9 mouse cellular contexts compared by ENCODE assay signal in the genomic region with DNA sequence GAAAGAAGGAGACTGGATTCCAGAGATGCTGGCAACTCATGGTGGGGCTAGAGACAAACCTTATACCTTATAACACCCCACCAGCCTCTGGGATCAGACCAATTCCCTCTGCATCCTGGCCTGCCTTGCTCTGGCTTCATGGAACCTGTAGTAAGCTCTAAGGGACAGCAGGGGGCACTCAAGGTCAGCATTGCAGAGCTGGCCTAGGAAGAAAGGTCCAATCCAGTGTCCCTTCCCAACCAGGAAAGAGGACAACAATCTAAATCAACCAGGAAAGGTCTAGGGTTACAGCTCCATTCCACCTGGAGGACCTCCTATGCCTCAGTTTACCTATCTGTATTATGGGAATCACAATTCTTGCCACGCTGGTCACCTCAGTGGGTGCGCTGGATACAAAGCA. TPM values are rescaled to one million over a fixed set of nuclear protein-coding genes. Genes with fewer than 3 reads are reported as not detected.
DNase-seq lines count a peak whose midpoint lies in the region; ATAC-seq and TF ChIP-seq lines count a peak whose summit lies in the region.
"Had no signal": no experiment of that assay in that cellular context is flagged by ENCODE, and none has a peak within 500 bp of the region (broad histone marks: within the 10 kb centered on the region; RNA-seq: fewer than 3 reads in every experiment).

No protein-coding gene starts in this region.

- intact Hi-C loops in left cerebral cortex, postnatal 4 days (cut with DNase I): no loop called here

- no peak for ATAC-seq in embryonic facial prominence, embryonic 14.5 days (ENCODE audit: low read depth)
- peak; percentile 67 for ATAC-seq in intestine, embryonic 15.5 days
- peak; percentile 75 for ATAC-seq in monocyte, adult 5-6 weeks (replicated peaks; ENCODE audit: insufficient number of reproducible peaks, low FRiP score, low TSS enrichment, poor library complexity, severe bottlenecking)

- H3K9ac ChIP-seq in embryonic facial prominence, embryonic 14.5 days (ENCODE audit: low read depth, low read length): no peak overlapping the region
- H3K9ac ChIP-seq in intestine, embryonic 15.5 days: no peak overlapping the region

- H3K36me3 ChIP-seq in embryonic facial prominence, embryonic 14.5 days (ENCODE audit: control insufficient read depth, insufficient read depth, low read length): no peaks in the 10 kb centered on the region
- H3K36me3 ChIP-seq in intestine, embryonic 15.5 days: no peaks in the 10 kb centered on the region

- no peak overlapping the region for H3K27ac ChIP-seq in bone marrow, adult 2 months (ENCODE audit: control insufficient read depth, insufficient read depth, low read depth, low read length, poor library complexity)
- no peak overlapping the region for H3K27ac ChIP-seq in embryonic facial prominence, embryonic 14.5 days (replicated peaks; ENCODE audit: low read depth, low read length)
- no peak overlapping the region for H3K27ac ChIP-seq in intestine, embryonic 15.5 days

- H3K4me1 ChIP-seq in bone marrow, adult 2 months (ENCODE audit: control insufficient read depth, insufficient read depth, low read length): no peaks in the 10 kb centered on the region
- no peaks in the 10 kb centered on the region for H3K4me1 ChIP-seq in embryonic facial prominence, embryonic 14.5 days (ENCODE audit: control insufficient read depth, insufficient read depth, low read length)
- 0 out of 2 replicates have a peak, but pooled peaks cover 5% of the 10 kb centered on the region for H3K4me1 ChIP-seq in intestine, embryonic 15.5 days (replicated peaks)

- H3K4me2 ChIP-seq in embryonic facial prominence, embryonic 14.5 days (ENCODE audit: low read depth, low read length): no peak overlapping the region
- H3K4me2 ChIP-seq in intestine, embryonic 15.5 days (replicated peaks): no peak overlapping the region

- no peaks in the 10 kb centered on the region for H3K27me3 ChIP-seq in embryonic facial prominence, embryonic 14.5 days (replicated peaks; ENCODE audit: control insufficient read depth, insufficient read depth, low read length)
- no peaks in the 10 kb centered on the region for H3K27me3 ChIP-seq in intestine, embryonic 15.5 days (replicated peaks)

- TF ChIP-seq CTCF in bone marrow, adult 2 months (IDR thresholded peaks at IDR 0.05; ENCODE audit: control insufficient read depth, insufficient read depth, low read length): peak; percentile 95

- H3K4me3 ChIP-seq in bone marrow, adult 2 months (replicated peaks; ENCODE audit: control insufficient read depth, low read depth, low read length): no peak overlapping the region
- no peak overlapping the region for H3K4me3 ChIP-seq in embryonic facial prominence, embryonic 14.5 days (ENCODE audit: low read depth, low read length)
- H3K4me3 ChIP-seq in intestine, embryonic 15.5 days (replicated peaks): no peak overlapping the region
- H3K4me3 ChIP-seq: myocyte had no signal

- DNase-seq in spleen, adult 12 weeks (ENCODE audit: low spot score): peak; percentile 43
- no peak for DNase-seq in spleen, postnatal 36 days (ENCODE audit: low spot score in 2 of 2)
- peak; percentile 44 for DNase-seq in embryonic facial prominence, embryonic 14.5 days (ENCODE audit: low spot score)
- peak; percentile 61 for DNase-seq in left cerebral cortex, postnatal 4 days
- no peak for DNase-seq in yolk sac, embryonic 10.5 days (ENCODE audit: low spot score)

- no peak for TF ChIP-seq POLR2A in bone marrow, adult 2 months (IDR thresholded peaks at IDR 0.05; ENCODE audit: borderline replicate concordance, control insufficient read depth, low read depth, low read length)

- WGBS in bone marrow, adult 2 months: 93% methylated on average over 2 of the region's 2 CpGs
- 88% methylated on average over 2 of the region's 2 CpGs for WGBS in embryonic facial prominence, embryonic 14.5 days
- 92% methylated on average over 2 of the region's 2 CpGs for WGBS in intestine, embryonic 15.5 days

- no peaks in the 10 kb centered on the region for H3K9me3 ChIP-seq in embryonic facial prominence, embryonic 14.5 days (ENCODE audit: control insufficient read depth, low read length)
- H3K9me3 ChIP-seq in intestine, embryonic 15.5 days: no peaks in the 10 kb centered on the region

RNA-seq across cellular contexts. Expression of a gene that starts 18.4 kb away (rescaled TPM):
- 20.3 and 28.0 TPM in 2 replicates for polyA plus RNA-seq in bone marrow, adult 2 months (2011; ENCODE audit: insufficient read depth, insufficient read length, low replicate concordance, missing spikeins)
- 5.5 and 5.8 TPM in 2 replicates for polyA plus RNA-seq in embryonic facial prominence, embryonic 14.5 days (2014; fragmentation: Nextera tagmentation; extraction: Ambion mirVana)
- polyA plus RNA-seq in intestine, embryonic 15.5 days (2015; fragmentation: Nextera tagmentation; extraction: Ambion mirVana): 8.3 and 8.4 TPM in 2 replicates
- total RNA-seq in left cerebral cortex, postnatal 4 days (2021): 10 to 100 TPM; 11.4 to 11.5 TPM
- 0.57 to 5.3 TPM in 2 of 3 replicates, not detected in the other for total RNA-seq in monocyte, adult 5-6 weeks (2017)

RNA-seq across cellular contexts. Expression of a gene that starts 57.8 kb away (rescaled TPM):
- 63.3 and 108 TPM in 2 replicates for polyA plus RNA-seq in bone marrow, adult 2 months (2011; ENCODE audit: insufficient read depth, insufficient read length, low replicate concordance, missing spikeins)
- polyA plus RNA-seq in embryonic facial prominence, embryonic 14.5 days (2014; fragmentation: Nextera tagmentation; extraction: Ambion mirVana): 28.0 and 31.9 TPM in 2 replicates
- polyA plus RNA-seq in intestine, embryonic 15.5 days (2015; fragmentation: Nextera tagmentation; extraction: Ambion mirVana): 22.2 and 25.4 TPM in 2 replicates
- total RNA-seq in left cerebral cortex, postnatal 4 days (2021): 100 to 1,000 TPM in 1 of 2 experiments, 10 to 100 TPM in 1; 93.1 to 108 TPM
- total RNA-seq in monocyte, adult 5-6 weeks (2017): 28.1 to 36.6 TPM (median 32.7 TPM) in 3 replicates

Comparison
In these comparisons a context has a peak if more than half of its experiments do, and no peak if none do; other contexts are left out.
1. DNase-seq: peak in spleen, adult 12 weeks (single experiment), embryonic facial prominence, embryonic 14.5 days (single experiment) and left cerebral cortex, postnatal 4 days (single experiment); none in spleen, postnatal 36 days (0 of 2) and yolk sac, embryonic 10.5 days (single experiment).